Mouse (Mus musculus): Measurements from ENCODE around the gene Atp8a2. TPM values are rescaled to one million over a fixed set of nuclear protein-coding genes. Genes with fewer than 3 reads are reported as not detected.

The Atp8a2 gene
- total and polyA plus RNA-seq, 3 experiments: 0.11 TPM; not detected in 2

DNA sequence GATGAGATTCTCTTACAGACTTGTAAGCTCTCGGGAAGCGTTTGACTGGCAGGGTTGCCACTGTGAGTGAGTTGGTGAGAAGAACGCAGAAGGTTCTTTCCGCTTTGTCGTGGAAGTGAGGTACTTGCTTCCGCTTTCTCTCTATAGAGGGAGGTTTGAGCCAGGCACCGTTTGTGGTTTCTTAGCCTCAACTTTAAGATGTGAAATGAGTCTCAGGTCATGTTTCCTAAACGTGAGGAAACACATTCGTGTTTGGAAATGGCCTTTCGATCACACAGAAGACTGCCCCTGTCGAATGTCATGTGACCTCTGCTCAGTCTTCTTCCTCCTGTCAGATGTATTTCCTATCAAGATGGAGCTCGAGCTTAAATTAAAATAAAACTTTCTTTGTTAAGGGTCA lies 506.0 kb downstream of the Atp8a2 start:
- Histone ChIP-seq H3K36me3 (replicated peaks) (no peaks in the 10 kb centered on the region), H3K27me3 (ENCODE audit: insufficient read depth, low read length) (no peaks in the 10 kb centered on the region), H3K9me3 (replicated peaks) (peaks cover 10% of the 10 kb centered on the region), H3K4me3 (ENCODE audit: low read depth, low read length) (no peak overlapping the region), H3K4me1 (ENCODE audit: insufficient read depth, low read depth, low read length) (no peaks in the 10 kb centered on the region)
- ATAC-seq (ENCODE audit: extremely low read depth, insufficient number of reproducible peaks, low FRiP score, poor library complexity, severe bottlenecking) (no peak), DNase-seq (ENCODE audit: low spot score) (no peak)
- TF ChIP-seq CTCF (IDR thresholded peaks at IDR 0.05; ENCODE audit: low read depth, low read length) (no peak), GATA2 (IDR thresholded peaks at IDR 0.05; ENCODE audit: borderline replicate concordance, low read depth, low read length) (no peak)

DNA sequence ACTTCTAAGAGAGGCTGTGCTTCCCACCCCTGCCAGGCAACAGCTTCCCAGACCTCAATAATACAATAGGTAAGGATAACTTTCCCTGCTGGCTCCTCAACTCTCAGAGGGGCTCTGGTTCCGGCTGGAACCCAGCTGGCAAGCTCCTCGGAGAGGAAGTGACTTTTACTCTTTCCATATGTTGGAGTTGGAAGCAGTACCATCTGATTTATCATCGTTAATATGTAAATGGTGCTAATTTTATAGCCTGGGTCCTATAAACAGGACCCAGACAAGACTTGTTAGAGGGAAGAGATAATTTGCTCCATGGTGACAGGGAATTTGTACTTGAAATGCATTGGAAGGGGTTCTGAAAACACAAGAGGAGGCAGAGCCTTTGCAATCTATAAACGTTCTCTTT lies 507.4 kb downstream of the Atp8a2 start:
- ATAC-seq (ENCODE audit: extremely low read depth, insufficient number of reproducible peaks, low FRiP score, poor library complexity, severe bottlenecking): no peak
- peaks cover 12% of the 10 kb centered on the region for H3K9me3 ChIP-seq (replicated peaks)

GRCm38 (mm10) chr14:59686229-59686628 lies 510.8 kb downstream of the Atp8a2 start:
- TF ChIP-seq CTCF (IDR thresholded peaks at IDR 0.05; ENCODE audit: low read depth, low read length) (no peak), POLR2AphosphoS5 (IDR thresholded peaks at IDR 0.05; ENCODE audit: insufficient replicate concordance, low read depth, low read length) (no peak), GATA2 (IDR thresholded peaks at IDR 0.05; ENCODE audit: borderline replicate concordance, low read depth, low read length) (no peak), TAL1 (conservative IDR thresholded peaks at IDR 0.05; ENCODE audit: low read depth, low read length) (no peak), GATA1 (IDR thresholded peaks at IDR 0.05; ENCODE audit: borderline replicate concordance, low read length) (no peak)
- Histone ChIP-seq H3K27me3 (ENCODE audit: insufficient read depth, low read length) (no peaks in the 10 kb centered on the region), H3K9me3 (replicated peaks) (peaks cover 12% of the 10 kb centered on the region), H3K36me3 (replicated peaks) (no peaks in the 10 kb centered on the region), H3K4me1 (ENCODE audit: insufficient read depth, low read depth, low read length) (no peaks in the 10 kb centered on the region), H3K4me3 (ENCODE audit: low read depth, low read length) (no peak overlapping the region)
- ATAC-seq (ENCODE audit: extremely low read depth, insufficient number of reproducible peaks, low FRiP score, poor library complexity, severe bottlenecking) (no peak), DNase-seq (ENCODE audit: low spot score) (no peak)

More for the DNA sequence above, 507.4 kb downstream of the Atp8a2 start:
- Histone ChIP-seq H3K4me1 (ENCODE audit: insufficient read depth, low read depth, low read length) (no peaks in the 10 kb centered on the region), H3K4me3 (ENCODE audit: low read depth, low read length) (no peak overlapping the region), H3K27me3 (ENCODE audit: insufficient read depth, low read length) (no peaks in the 10 kb centered on the region), H3K36me3 (replicated peaks) (no peaks in the 10 kb centered on the region)
- TF ChIP-seq CTCF (IDR thresholded peaks at IDR 0.05; ENCODE audit: low read depth, low read length) (no peak), POLR2AphosphoS5 (IDR thresholded peaks at IDR 0.05; ENCODE audit: insufficient replicate concordance, low read depth, low read length) (no peak), TAL1 (conservative IDR thresholded peaks at IDR 0.05; ENCODE audit: low read depth, low read length) (no peak), GATA1 (IDR thresholded peaks at IDR 0.05; ENCODE audit: borderline replicate concordance, low read length) (no peak), GATA2 (IDR thresholded peaks at IDR 0.05; ENCODE audit: borderline replicate concordance, low read depth, low read length) (no peak)
- no peak for DNase-seq (ENCODE audit: low spot score)

DNA sequence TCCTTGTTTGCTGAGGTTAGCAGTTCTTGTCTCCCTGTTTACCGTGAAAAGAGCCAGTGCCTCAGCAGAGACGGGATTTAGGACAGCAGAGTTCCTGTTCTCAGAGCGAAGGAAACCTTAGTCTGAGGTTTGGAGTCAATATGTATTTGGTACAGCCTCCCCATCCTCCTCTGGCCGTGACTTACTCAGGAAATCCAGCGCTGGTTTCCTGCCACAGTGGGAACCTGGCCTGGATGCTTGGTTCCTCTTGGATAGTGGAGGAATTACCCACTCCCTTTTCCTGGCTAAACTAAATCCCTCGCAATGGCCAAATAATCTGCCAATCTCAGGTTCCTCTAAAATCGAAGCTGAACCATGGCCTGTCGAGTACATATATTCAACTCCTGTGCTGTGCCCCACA lies 511.6 kb downstream of the Atp8a2 start:
- Histone ChIP-seq H3K27me3 (ENCODE audit: insufficient read depth, low read length) (no peaks in the 10 kb centered on the region), H3K9me3 (replicated peaks) (peaks cover 12% of the 10 kb centered on the region), H3K4me3 (ENCODE audit: low read depth, low read length) (no peak overlapping the region), H3K36me3 (replicated peaks) (no peaks in the 10 kb centered on the region), H3K4me1 (ENCODE audit: insufficient read depth, low read depth, low read length) (no peaks in the 10 kb centered on the region)
- no peak for DNase-seq (ENCODE audit: low spot score)
- ATAC-seq (ENCODE audit: extremely low read depth, insufficient number of reproducible peaks, low FRiP score, poor library complexity, severe bottlenecking): no peak
- TF ChIP-seq GATA1 (IDR thresholded peaks at IDR 0.05; ENCODE audit: borderline replicate concordance, low read length): no peak
- TF ChIP-seq POLR2AphosphoS5 (IDR thresholded peaks at IDR 0.05; ENCODE audit: insufficient replicate concordance, low read depth, low read length): no peak
- TF ChIP-seq GATA2 (IDR thresholded peaks at IDR 0.05; ENCODE audit: borderline replicate concordance, low read depth, low read length): no peak
- TF ChIP-seq TAL1 (conservative IDR thresholded peaks at IDR 0.05; ENCODE audit: low read depth, low read length): no peak
- no peak for TF ChIP-seq CTCF (IDR thresholded peaks at IDR 0.05; ENCODE audit: low read depth, low read length)

DNA sequence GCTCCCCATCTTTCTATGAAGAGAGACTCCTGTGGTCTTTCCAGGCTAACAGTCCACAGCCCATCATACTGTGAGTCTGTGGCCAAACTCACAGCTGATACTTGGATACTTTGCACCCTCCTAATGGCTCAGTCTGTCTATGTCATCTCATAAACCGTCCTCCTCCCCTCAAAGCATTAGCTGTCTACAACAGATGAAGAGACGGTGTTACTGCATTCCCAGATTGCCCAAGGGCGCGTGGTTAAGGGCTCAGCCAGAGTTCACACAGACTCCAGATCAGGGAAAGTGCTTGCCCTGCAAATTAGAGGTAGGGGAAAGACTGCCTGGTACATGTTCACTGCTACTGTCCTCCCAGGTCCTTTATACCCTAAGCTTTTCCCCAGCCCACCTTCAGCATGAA lies 515.1 kb downstream of the Atp8a2 start:
- Histone ChIP-seq H3K27me3 (ENCODE audit: insufficient read depth, low read length) (no peaks in the 10 kb centered on the region), H3K4me3 (ENCODE audit: low read depth, low read length) (no peak overlapping the region), H3K4me1 (ENCODE audit: insufficient read depth, low read depth, low read length) (no peaks in the 10 kb centered on the region), H3K36me3 (replicated peaks) (no peaks in the 10 kb centered on the region), H3K9me3 (replicated peaks) (peaks cover 15% of the 10 kb centered on the region)
- DNase-seq (ENCODE audit: low spot score) (no peak), ATAC-seq (ENCODE audit: extremely low read depth, insufficient number of reproducible peaks, low FRiP score, poor library complexity, severe bottlenecking) (no peak)
- TF ChIP-seq TAL1 (conservative IDR thresholded peaks at IDR 0.05; ENCODE audit: low read depth, low read length) (no peak), CTCF (IDR thresholded peaks at IDR 0.05; ENCODE audit: low read depth, low read length) (no peak), GATA2 (IDR thresholded peaks at IDR 0.05; ENCODE audit: borderline replicate concordance, low read depth, low read length) (no peak)

GRCm38 (mm10) chr14:59677598-59678003 lies 519.4 kb downstream of the Atp8a2 start:
- ATAC-seq (ENCODE audit: extremely low read depth, insufficient number of reproducible peaks, low FRiP score, poor library complexity, severe bottlenecking) (no peak), DNase-seq (ENCODE audit: low spot score) (no peak)
- Histone ChIP-seq H3K9me3 (replicated peaks) (0 out of 2 replicates have a peak, but pooled peaks cover 3% of the 10 kb centered on the region), H3K36me3 (replicated peaks) (no peaks in the 10 kb centered on the region), H3K4me3 (ENCODE audit: low read depth, low read length) (no peak overlapping the region), H3K4me1 (ENCODE audit: insufficient read depth, low read depth, low read length) (no peaks in the 10 kb centered on the region), H3K27me3 (ENCODE audit: insufficient read depth, low read length) (no peaks in the 10 kb centered on the region)
- TF ChIP-seq POLR2AphosphoS5 (IDR thresholded peaks at IDR 0.05; ENCODE audit: insufficient replicate concordance, low read depth, low read length) (no peak), GATA2 (IDR thresholded peaks at IDR 0.05; ENCODE audit: borderline replicate concordance, low read depth, low read length) (no peak), TAL1 (conservative IDR thresholded peaks at IDR 0.05; ENCODE audit: low read depth, low read length) (no peak), GATA1 (IDR thresholded peaks at IDR 0.05; ENCODE audit: borderline replicate concordance, low read length) (no peak), CTCF (IDR thresholded peaks at IDR 0.05; ENCODE audit: low read depth, low read length) (no peak)

- Histone ChIP-seq H3K27me3 (ENCODE audit: insufficient read depth, low read length) (no peaks in the 10 kb centered on the region), H3K36me3 (replicated peaks) (no peaks in the 10 kb centered on the region), H3K4me3 (ENCODE audit: low read depth, low read length) (no peak overlapping the region), H3K9me3 (replicated peaks) (0 out of 2 replicates have a peak, but pooled peaks cover 3% of the 10 kb centered on the region), H3K4me1 (ENCODE audit: insufficient read depth, low read depth, low read length) (no peaks in the 10 kb centered on the region)
- no peak for DNase-seq (ENCODE audit: low spot score)
- TF ChIP-seq TAL1 (conservative IDR thresholded peaks at IDR 0.05; ENCODE audit: low read depth, low read length) (no peak), CTCF (IDR thresholded peaks at IDR 0.05; ENCODE audit: low read depth, low read length) (no peak), GATA2 (IDR thresholded peaks at IDR 0.05; ENCODE audit: borderline replicate concordance, low read depth, low read length) (no peak), GATA1 (IDR thresholded peaks at IDR 0.05; ENCODE audit: borderline replicate concordance, low read length) (no peak), POLR2AphosphoS5 (IDR thresholded peaks at IDR 0.05; ENCODE audit: insufficient replicate concordance, low read depth, low read length) (no peak)
- ATAC-seq (ENCODE audit: extremely low read depth, insufficient number of reproducible peaks, low FRiP score, poor library complexity, severe bottlenecking): no peak
These were observed 521.6 kb downstream of the Atp8a2 start for GRCm38 (mm10) chr14:59675330-59675729.
